Mouse (Mus musculus): ENCODE data around the gene 1700029P11Rik.
"Not testable (repeated sequence)": the region's sequence is repeated elsewhere in the genome, so short reads cannot be mapped to it uniquely, and the experiment has no call there.

Gene 1700029P11Rik

DNA sequence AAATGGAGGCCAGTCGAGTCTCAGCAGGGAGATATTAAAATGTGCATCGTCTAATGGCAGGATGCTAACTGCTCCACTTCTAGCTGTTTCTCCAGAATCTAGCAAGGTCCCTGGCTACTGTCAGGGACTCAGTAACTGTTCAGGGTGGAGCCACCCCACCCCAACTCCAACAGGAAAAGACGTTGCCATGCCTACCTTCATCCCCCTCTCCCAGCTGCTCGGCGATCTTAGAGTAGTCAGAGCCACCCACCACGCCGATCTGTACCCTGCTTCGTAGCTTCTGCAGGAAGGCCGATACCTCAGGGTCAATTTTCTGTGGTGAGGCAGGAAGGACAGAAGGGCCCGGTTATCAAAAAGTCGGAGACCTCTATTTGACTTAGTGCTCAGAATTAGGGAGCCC, 22.7 kb upstream of the 1700029P11Rik start:
- no peak for DNase-seq (ENCODE audit: extremely low read depth, low read depth)

DNA sequence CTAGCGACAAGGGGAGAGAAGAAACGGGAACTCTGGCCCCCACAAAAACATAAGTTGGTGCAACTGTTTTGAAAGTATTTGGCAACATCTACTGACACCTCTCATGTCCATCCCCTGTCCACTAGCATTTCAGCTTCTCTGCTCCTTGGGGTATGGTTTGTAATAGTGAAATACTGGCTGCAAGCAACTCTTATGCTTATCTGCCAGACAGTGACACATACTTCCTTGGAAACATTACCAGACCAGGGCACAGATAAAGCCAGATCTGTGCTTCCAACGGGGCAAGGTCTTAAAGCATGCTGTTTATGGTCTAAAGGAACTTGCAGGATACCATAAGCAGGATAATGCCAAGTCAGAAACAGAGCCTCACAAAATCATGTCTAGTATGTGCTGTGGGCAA, 21.4 kb upstream of the 1700029P11Rik start:
- DNase-seq (ENCODE audit: extremely low read depth, low read depth), result peak; percentile 26

DNA sequence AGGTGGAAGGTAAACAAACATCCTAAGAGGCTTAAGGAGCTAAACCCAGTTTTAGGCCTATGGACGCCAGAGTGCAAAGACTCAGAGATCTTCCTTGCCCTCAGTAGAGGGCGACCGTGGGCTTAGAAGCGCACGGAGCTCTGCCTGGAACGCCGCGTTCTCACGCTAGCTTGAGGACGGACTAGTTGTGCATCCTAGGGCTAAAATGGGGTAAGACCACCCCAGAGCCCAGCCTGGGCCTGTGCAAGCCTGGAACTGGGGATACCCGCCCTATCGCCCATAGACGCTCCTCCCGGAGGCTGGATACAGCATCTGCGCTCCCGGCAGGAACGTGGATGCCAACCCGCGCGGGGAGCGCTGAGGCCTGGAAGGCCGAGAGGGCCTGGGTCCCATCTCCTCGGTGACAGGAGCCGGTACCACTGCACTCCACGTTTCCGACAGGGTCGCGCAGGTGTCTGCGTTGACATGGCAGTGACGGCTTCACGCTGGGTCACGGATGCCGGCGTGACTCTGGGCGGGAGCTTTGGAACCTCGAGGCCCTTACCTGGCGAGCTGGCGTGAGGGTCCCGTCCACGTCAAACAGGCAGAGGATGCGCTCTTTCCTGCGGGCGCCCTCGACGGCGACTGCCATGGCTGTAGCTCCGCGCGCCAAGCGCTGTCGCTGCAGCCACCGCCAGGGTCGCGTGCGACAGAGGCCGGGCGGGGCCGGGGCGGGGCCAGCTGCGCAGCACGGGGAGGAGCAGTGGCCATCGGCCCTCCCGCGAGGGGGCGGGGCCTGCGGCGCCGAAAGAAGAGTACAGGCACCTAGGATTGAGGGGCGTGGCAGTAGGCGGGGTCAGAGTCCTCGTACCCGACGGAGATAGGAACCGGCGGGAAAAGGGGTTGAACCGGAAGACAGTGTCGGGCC, 19.9 kb upstream of the 1700029P11Rik start, which contains the start of gene Pmm1:
TSS of gene Pmm1 (minus strand) at position 760 of the 907 bp plus-strand sequence.
- peak; percentile 92 for DNase-seq (ENCODE audit: extremely low read depth, low read depth)

DNA sequence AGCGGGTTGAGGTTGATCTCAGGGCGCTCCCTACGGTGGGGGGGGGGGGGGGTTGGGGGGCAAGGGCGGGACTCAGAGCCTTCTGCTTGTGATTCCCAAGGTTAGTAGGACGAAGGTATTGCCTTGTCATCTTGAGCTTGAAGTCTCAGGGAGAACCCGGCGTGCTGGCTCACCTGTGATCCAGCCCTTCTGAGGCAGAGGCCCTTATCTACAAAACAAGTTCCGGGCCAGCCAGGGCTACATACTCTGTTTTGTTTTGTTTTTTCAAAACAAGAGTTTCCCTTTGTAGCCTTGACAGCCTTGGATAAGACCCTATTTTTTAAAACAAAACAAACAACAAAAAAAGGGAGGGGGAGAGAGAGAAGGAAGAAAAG, 19.3 kb upstream of the 1700029P11Rik start:
- DNase-seq (ENCODE audit: extremely low read depth, low read depth), result no peak

DNA sequence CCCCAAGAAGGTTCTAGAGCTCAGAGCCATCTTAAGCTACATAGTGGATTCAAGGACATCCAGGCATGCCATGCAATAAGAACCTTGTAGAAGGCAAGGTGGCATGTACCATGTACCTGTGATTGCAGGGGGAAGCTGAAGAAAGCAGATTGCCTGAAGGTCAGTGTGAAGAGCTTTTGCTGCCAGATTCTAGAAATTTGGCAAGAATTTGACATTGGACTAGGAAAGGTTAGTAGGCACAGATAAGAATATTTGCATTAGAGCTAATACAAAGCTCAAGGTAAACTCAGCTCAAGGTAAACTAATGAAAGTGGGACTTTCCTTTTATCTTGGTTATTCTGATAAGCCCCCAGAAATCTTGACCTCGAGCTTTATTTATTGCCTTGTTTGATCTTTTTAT, 16.1 kb upstream of the 1700029P11Rik start:
- DNase-seq (ENCODE audit: extremely low read depth, low read depth), result no peak

DNA sequence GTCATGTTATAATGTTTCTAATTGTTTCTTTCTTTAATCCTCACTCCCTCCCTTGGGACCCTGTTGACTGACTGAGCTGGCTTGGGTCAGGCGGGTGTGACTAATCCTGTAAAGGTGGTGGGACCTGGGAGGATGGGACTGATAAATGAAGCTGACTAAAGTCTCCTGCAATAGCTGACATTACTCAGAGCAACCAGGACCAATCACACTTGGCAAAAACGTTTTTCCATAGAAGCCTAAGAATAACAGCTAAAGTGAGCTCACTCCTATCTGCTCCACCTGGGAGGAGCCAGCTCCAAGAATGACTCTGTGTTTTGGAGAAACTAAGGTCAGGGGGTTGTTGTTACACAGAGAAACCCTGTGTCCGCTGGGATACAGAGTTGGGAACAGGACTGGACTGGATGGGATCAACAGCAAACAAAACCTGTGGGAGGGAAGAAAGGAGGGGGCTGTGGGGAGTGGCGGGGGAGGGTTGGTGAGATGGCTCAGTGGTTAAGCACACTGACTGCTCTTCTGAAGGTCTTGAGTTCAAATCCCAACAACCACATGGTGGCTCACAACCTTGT, 15.3 kb upstream of the 1700029P11Rik start:
- no peak for DNase-seq (ENCODE audit: extremely low read depth, low read depth)

DNA sequence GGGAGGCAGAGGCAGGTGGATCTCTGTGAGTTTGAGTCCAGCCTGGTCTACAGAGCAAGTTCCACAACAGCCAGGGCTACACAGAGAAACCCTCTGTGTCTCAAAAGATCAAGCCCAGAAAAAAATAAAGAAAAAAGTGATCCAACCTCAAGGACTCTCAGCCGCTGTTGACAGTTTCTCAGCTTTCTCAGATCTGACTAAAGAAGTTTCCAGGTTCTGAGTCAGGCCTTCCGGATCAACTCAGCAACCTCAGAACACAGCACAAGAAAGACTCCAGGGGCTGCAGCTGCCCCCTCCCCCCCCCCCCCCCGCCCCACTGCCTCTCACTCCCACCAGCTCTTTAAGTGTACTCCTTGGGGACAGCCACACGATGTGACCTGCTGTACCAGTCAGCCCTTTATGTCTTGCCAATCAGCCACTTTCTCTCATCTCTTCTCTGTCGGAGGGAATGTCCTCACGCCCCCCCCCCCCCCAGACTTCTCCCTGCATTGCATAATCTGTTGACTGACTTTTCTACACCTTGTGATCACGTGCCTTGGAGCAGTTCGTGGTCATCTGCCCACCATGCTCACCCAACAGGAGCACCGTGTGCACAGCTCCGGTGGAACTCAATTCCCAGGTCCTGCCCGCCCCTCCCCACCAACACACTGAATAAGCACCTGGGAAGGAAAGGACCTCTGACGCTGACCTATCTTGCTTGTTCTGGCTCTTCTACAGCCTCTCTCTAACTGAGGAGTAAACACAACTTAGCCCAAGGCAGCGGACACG, 14.1 kb upstream of the 1700029P11Rik start:
- no peak for DNase-seq (ENCODE audit: extremely low read depth, low read depth)

DNA sequence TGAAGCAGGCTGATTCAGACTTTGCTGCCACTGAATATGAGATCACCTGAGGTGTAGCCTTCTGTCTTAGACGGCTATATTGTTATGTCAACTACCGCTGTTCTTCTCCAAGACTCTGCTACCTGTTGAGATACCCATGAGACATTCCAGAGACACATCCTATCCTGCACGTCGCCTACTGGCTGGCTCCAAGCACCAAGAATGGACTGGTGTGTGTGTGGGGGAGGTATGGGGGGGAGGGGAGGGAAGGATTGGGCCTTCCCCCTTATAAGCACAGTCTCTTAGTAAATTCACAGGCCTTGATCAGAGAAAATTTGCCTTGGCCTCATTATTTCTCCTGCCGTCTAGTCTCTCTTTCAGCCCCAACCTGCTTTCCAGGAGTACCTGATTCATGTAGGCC, 12.5 kb upstream of the 1700029P11Rik start:
- DNase-seq (ENCODE audit: extremely low read depth, low read depth), result no peak

DNA sequence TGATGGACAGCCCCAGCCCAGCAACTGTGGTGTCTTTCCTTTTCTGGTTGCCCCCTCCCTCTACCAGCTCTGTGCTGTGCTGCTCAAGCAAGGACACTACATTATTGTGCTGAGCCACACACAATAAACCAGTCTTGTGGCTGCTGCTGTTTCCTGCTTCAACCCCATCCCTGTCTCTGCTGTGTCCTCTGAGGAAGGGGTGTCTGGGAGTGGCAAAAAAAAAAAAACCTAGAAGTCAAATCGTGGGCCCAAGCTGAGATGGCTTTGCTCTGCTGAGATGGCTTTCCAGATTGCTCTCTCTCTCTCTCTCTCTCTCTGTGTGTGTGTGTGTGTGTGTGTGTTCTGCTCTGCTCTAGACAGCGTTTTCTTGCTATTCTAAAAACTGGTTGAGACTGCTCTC, 11.9 kb upstream of the 1700029P11Rik start:
- DNase-seq (ENCODE audit: extremely low read depth, low read depth), result no peak

DNA sequence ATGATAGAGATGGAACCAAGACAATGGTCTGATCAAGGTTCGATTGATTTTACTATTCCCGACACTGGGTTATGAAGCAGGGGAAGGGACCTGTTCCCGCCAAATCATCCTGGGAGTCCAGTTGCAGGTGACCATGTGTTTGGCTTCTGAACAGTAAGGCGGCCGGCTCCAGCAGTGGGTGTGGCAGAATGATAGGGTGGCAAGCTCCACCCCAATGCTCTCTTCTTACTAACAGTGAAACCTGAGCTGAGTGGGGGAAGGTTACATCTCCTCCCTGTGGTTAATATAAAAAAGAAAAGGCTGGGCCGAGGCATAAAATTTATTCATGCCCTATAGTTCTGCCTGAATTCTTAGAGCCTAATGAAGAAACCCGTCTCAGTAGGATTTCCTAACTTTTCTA, 11.2 kb upstream of the 1700029P11Rik start:
- DNase-seq (ENCODE audit: extremely low read depth, low read depth), result peak; percentile 50

DNA sequence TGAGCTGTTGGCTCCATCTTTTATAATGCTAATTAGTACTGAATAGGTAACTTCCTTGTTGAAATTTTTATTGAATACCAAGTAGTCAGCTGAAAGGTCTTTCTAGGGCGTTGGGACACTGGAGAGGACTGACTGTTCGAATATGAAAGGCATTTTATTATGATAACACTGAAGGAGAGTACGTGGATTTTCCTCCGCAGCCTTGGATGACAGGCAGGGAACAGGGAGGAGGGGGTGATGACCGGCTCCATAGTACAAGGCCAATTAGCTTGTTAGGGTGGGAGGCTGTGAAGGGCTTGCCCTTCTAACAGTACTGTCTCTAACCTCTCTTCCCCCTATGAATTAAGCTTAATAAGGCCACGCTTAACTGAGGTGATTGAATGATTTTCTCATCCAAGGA, 10.7 kb upstream of the 1700029P11Rik start:
- not testable (repeated sequence) for DNase-seq (ENCODE audit: extremely low read depth, low read depth)

DNA sequence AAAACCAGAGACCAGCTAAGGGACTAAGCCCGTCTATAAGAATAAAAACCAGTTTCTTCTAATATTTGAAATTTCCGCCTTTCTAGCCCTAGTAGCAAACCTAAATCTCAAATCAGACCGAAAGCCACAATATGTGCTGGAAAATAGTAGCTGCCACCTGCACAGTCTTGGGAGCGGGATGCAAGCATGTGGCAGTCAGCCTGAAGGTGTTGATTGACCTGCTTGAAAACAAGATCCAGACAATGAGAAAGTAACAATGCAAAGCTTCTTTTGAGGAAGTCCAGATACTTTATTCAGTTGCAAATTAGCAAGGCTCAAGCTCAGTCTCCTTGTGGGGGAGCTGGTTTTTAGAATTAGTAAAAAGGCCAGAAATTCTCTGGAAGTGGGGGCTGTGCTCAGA, 9.8 kb upstream of the 1700029P11Rik start:
- DNase-seq (ENCODE audit: extremely low read depth, low read depth), result not testable (repeated sequence)

DNA sequence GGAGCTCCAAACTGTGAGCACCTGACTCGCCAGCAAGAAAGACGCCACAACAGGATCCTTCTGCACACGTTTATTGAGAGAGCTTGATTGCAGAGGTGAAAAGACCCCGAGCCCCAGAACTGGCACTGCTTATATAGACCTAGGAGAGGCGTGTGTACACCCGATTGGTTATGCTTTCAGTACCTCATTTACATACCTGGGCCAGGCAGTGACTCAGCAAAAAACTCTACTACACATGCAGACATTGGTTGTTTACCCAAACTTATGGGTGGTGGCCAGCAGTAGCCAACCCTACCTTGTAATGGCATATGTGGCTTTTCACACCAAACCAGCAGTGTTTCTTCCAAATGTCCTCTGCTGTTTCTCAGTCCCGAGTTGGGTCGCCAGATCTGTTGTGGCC, 5.2 kb upstream of the 1700029P11Rik start:
- DNase-seq (ENCODE audit: extremely low read depth, low read depth), result not testable (repeated sequence)

DNA sequence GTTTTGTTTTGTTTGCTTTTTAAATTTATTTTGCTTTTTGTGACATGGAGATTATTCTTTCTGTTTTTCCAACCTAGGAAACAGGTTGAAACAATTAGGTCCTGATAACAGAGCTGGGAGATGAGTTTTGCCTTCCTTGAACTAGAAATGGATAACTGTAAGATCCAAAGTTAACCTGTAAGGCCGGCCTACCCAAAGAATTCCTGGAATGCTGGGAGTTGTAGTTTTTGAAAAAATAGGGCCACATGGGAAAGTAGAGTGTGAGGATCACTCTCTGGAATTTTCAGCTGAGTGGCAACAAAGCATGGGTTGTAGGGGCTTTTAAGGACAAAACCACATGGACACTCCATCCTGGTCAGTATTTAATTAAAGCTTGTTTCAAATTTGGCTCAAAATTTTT, 1.8 kb downstream of the 1700029P11Rik start:
- no peak for DNase-seq (ENCODE audit: extremely low read depth, low read depth)

DNA sequence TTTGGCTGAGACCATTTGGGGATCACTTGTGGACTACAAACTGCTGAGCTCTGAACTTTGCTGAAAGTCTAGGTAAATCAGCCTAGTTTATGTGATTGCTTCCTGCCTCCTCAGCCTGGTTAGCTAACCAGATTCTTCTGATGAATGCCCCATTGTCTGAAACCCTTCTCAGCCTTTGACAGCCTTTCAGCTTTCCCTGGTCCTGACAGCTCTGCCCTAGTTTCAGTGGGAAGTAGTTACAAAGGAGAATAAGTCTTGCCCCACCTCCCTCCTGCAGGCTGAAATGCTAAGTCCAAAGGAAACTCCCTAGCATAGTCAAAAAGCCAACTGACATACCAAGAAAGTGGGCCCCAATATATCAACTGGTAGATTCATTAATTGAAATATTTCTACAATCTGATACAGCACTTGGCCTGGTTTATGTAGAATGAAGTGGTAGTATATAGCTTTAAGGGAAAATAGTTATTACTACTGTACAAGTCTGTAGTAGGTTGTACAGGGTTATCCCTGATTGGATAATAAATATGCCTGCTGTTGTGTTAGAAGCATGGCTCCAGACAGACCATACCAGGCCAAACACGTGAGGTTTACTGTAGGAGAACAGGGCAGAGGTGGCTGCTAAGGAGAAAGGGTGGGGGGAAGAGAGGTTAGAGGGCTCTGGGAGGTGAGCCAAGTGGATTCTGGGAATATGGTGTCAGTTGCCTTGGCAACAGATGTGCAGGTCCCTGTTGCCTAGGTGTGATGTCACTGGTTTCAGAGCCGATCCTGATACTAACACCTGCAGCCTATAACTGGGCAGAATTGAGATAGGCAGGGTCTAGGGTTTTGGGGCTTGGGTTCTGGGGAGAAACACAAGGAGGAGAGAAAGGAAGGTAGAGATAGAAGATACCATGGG, 5.2 kb downstream of the 1700029P11Rik start:
- no peak for DNase-seq (ENCODE audit: extremely low read depth, low read depth)

DNA sequence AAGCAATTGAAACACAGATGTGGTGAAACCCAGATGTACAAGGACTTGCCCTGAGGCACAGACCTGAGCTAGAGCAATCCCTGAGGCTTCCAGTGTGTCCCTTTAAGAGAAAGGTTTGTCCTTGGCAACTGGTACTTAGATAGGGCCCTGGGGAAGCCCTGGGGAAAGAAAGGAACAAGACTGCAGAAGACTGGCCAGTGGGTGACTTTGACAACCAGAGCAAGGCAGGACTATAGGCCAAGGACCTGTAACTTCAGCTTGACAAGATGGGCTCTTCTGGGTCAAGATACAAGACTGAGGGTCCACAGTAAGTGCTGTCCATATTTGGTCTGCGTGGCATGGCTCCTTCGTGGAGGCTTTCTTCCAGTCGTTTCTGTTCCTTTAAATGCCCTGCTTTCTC, 7.3 kb downstream of the 1700029P11Rik start, which contains the start of gene Xrcc6:
TSS of gene Xrcc6 (plus strand) at position 190 of the 400 bp plus-strand sequence.
- DNase-seq (ENCODE audit: extremely low read depth, low read depth), result no peak

DNA sequence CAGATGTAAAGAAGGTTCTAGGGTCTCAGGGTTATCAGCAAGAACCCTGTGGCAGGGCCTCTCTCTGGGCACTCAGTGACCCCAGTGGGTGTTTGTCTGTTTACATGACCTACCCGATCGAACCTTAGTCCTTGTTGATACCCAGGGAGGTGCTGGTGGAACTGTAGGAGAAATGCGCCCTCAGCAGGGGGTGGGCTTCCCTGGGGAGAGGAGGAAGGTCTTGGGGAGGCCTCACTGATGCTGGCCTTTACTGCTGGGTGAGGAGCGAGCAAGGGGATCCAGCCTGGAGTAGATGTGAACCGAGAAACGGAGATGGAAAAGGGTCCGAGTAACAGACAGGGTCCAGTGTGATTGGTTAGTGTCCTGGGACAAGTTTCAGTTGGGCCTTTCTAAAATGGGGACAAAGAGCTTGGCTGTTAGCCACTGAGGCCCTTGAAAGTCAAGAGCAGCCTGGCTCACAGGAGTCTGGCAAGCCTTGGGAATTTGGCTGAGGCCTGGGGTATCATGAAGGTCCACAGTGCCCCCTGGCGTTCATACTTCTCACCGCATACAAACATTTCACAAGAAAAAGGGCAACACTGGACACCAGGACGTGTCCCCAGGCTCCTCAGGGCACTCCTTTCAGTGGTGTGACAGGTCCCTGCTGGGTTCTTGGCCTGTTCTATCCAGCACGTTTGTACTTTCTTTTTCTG, 9.2 kb downstream of the 1700029P11Rik start:
- peak; percentile 65 for DNase-seq (ENCODE audit: extremely low read depth, low read depth)

DNA sequence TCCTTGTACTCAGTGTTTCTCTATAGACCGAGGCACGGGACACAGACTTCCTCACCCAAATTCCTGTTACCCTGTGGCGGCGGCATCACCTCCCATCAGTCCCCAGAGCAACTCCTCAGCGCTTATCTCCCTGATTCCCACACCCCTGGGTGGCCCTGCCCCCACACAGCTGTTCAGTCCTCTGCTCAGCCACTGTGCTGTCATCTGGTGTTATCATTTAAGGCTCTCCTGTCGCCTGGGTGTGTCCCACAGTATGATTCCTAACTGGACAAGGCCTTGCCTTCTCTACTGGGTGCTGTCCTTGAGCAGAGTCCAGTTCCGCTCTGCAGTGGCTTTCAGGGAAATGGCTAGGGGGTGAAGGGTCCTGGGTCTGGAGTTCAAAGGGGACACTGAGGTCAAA, 10.2 kb downstream of the 1700029P11Rik start:
- DNase-seq (ENCODE audit: extremely low read depth, low read depth), result peak; percentile 38

DNA sequence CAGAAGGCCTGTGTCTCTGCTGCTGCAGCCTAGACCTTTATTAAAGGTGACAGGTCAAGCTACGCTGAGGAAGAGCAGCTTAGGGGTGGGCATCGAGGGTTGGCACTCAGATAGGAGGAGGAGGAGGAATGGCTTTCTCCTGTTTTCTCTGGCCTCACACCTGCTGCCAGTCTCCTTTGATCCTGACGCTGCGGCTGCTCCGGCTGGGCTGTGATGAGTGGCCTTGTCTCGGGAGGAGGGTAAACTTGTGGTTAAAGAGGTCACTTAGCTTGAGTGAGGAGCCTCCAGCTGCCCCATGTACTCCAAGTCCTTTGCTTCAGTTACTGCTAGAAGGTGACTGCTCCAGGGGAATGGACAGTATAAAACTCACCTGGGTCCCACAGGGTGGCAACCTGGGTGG, 13.7 kb downstream of the 1700029P11Rik start:
- no peak for DNase-seq (ENCODE audit: extremely low read depth, low read depth)

DNA sequence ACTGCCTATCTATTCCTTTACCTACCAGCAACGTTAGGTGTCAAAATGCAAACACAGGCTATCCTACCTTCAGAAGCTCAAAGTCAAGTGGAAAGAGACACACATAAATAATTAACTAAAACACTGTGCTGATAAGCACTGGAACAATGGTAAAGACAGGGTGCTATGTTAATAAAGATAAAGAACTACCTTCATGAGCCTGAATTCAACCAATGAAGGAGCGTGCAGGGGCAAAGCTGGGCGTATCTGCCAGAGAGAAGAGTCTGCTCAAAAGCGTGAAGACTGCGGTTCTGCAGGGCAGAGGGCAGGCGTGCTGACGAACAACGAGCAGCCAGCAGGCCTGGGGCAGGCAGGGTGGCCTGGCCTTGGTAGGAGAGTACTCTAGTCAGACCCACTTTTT, 23.9 kb downstream of the 1700029P11Rik start:
- no peak for DNase-seq (ENCODE audit: extremely low read depth, low read depth)
